Mouse (Mus musculus): ENCODE results near the gene Nabp2.

Nabp2 gene

GRCm38 (mm10) chr10:128411211-128412054 is at the start of gene Nabp2, which contains the start of gene Rnf41:
Gene Nabp2, minus strand, starts transcription at chr10:128411492.
Gene Rnf41, plus strand, starts transcription at chr10:128411657.
- DNase-seq (ENCODE audit: low spot score in 2 of 2), result peak; percentile 97

- no peak for DNase-seq (ENCODE audit: low spot score in 2 of 2)
Observed at GRCm38 (mm10) chr10:128460270-128460630, 49.0 kb upstream of the Nabp2 start.

GRCm38 (mm10) chr10:128459409-128460269 is 48.3 kb upstream of the Nabp2 start:
- peak; percentile 30 to 40 for DNase-seq (ENCODE audit: low spot score in 2 of 2)

GRCm38 (mm10) chr10:128458719-128459408 is 47.6 kb upstream of the Nabp2 start, which contains the start of gene Smarcc2:
Gene Smarcc2, plus strand, starts transcription at chr10:128459248.
- peak; percentile 82 to 86 for DNase-seq (ENCODE audit: low spot score in 2 of 2)

- peak; percentile 74 to 83 for DNase-seq (ENCODE audit: low spot score in 2 of 2)
Observed at GRCm38 (mm10) chr10:128458348-128458718, 47.0 kb upstream of the Nabp2 start.

- no peak for DNase-seq (ENCODE audit: low spot score in 2 of 2)
Observed at GRCm38 (mm10) chr10:128457676-128458075, 46.4 kb upstream of the Nabp2 start.

GRCm38 (mm10) chr10:128455280-128455679 is 44.0 kb upstream of the Nabp2 start:
- DNase-seq (ENCODE audit: low spot score in 2 of 2), result peak; percentile 62 to 81

GRCm38 (mm10) chr10:128454471-128454870 is 43.2 kb upstream of the Nabp2 start:
- no peak for DNase-seq (ENCODE audit: low spot score in 2 of 2)

- no peak for DNase-seq (ENCODE audit: low spot score in 2 of 2)
Observed at GRCm38 (mm10) chr10:128451014-128451413, 39.7 kb upstream of the Nabp2 start.

GRCm38 (mm10) chr10:128445407-128445806 is 34.1 kb upstream of the Nabp2 start:
- no peak for DNase-seq (ENCODE audit: low spot score in 2 of 2)

GRCm38 (mm10) chr10:128444354-128444753 is 33.1 kb upstream of the Nabp2 start:
- no peak for DNase-seq (ENCODE audit: low spot score in 2 of 2)

GRCm38 (mm10) chr10:128442718-128443117 is 31.4 kb upstream of the Nabp2 start:
- DNase-seq (ENCODE audit: low spot score in 2 of 2), result no peak

GRCm38 (mm10) chr10:128441324-128442119 is 30.2 kb upstream of the Nabp2 start:
- no peak for DNase-seq (ENCODE audit: low spot score in 2 of 2)

- peak; percentile 37 to 45 for DNase-seq (ENCODE audit: low spot score in 2 of 2)
Observed at GRCm38 (mm10) chr10:128440407-128440806, 29.1 kb upstream of the Nabp2 start.

- DNase-seq (ENCODE audit: low spot score in 2 of 2), result peak; percentile 89
Observed at GRCm38 (mm10) chr10:128438675-128439279, 27.5 kb upstream of the Nabp2 start.

GRCm38 (mm10) chr10:128436376-128436775 is 25.1 kb upstream of the Nabp2 start:
- DNase-seq (ENCODE audit: low spot score in 2 of 2), result peak in 1 of 2 experiments; percentile 49

- no peak for DNase-seq (ENCODE audit: low spot score in 2 of 2)
Observed at GRCm38 (mm10) chr10:128435873-128436272, 24.6 kb upstream of the Nabp2 start.

GRCm38 (mm10) chr10:128435186-128435823 is 24.0 kb upstream of the Nabp2 start:
- peak; percentile 62 to 64 for DNase-seq (ENCODE audit: low spot score in 2 of 2)

GRCm38 (mm10) chr10:128434681-128435080 is 23.4 kb upstream of the Nabp2 start:
- DNase-seq (ENCODE audit: low spot score in 2 of 2), result peak; percentile 71

- no peak for DNase-seq (ENCODE audit: low spot score in 2 of 2)
Observed at GRCm38 (mm10) chr10:128433417-128433816, 22.1 kb upstream of the Nabp2 start.

Measured in spleen, postnatal 36 days (tissue).